Mouse (Mus musculus) erythroblast, embryonic 14.5 days (primary cell): ENCODE measurements around the gene Bco2. TPM values are rescaled to one million over a fixed set of nuclear protein-coding genes. Genes with fewer than 3 reads are reported as not detected.

Source experiments
- H3K27me3 ChIP-seq: 2 replicates; pipeline ENCODE4 v1.6.1; 2012; ENCODE audit warnings: inconsistent platforms; ENCODE audit not compliant: control insufficient read depth
- H3K36me3 ChIP-seq: 2 replicates; pipeline ENCODE4 v1.6.1; 2012; ENCODE audit warnings: mild to moderate bottlenecking, inconsistent platforms; ENCODE audit not compliant: control insufficient read depth
- H3K4me1 ChIP-seq: 2 replicates; pipeline ENCODE4 v1.6.1; 2012; ENCODE audit warnings: inconsistent platforms; ENCODE audit not compliant: control insufficient read depth
- H3K4me3 ChIP-seq: replicated peaks from 2 replicates; pipeline ENCODE3; 2012; ENCODE audit warnings: moderate library complexity, mild to moderate bottlenecking, inconsistent platforms
- H3K9me3 ChIP-seq: 2 replicates; pipeline ENCODE4 v1.6.1; 2012; ENCODE audit warnings: low read length, inconsistent platforms, mixed read lengths; ENCODE audit not compliant: control insufficient read depth
- GATA1 ChIP-seq: IDR thresholded peaks from 2 replicates; pipeline ENCODE4 v1.6.1; 2012; ENCODE audit warnings: low read length, inconsistent platforms, mixed read lengths
- TAL1 ChIP-seq: IDR thresholded peaks from 3 replicates; pipeline ENCODE4 v1.6.1; 2012; ENCODE audit warnings: low read length, inconsistent platforms, mixed read lengths
- polyA plus RNA-seq: library from polyadenylated mRNA; stranded (reverse); fragments of >175 nt; gene quantifications from 2 replicates; pipeline ENCODE4 v1.2.3, GENCODE M21; 2012

Bco2 gene
- polyA plus RNA-seq, 1 experiment, result not detected

DNA sequence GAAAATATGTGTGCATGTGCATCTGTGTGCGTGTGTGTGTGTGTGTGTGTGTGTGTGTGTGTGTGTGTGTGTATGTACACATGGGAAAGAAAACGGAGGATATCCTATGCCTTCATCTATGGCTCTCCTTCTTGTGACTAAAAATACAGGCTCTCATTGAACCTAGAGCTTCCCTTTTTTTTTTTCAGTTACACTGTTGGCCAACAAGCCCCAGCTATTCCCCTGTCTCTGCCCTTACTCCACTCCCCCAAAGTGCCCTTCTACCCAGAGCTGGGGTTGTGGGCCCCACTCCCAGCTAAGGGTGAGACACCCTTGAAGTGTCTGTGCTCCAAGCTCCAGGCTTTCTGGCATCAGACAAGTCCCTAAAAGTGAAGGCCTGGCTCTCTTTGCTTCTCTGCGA, 52.0 kb downstream of the Bco2 start:
- Histone ChIP-seq H3K27me3 (no peaks in the 10 kb centered on the region), H3K36me3 (no peaks in the 10 kb centered on the region), H3K9me3 (no peaks in the 10 kb centered on the region), H3K4me3 (no peak overlapping the region), H3K4me1 (peaks cover 11% of the 10 kb centered on the region)
- TF ChIP-seq TAL1 (no peak), GATA1 (no peak)

DNA sequence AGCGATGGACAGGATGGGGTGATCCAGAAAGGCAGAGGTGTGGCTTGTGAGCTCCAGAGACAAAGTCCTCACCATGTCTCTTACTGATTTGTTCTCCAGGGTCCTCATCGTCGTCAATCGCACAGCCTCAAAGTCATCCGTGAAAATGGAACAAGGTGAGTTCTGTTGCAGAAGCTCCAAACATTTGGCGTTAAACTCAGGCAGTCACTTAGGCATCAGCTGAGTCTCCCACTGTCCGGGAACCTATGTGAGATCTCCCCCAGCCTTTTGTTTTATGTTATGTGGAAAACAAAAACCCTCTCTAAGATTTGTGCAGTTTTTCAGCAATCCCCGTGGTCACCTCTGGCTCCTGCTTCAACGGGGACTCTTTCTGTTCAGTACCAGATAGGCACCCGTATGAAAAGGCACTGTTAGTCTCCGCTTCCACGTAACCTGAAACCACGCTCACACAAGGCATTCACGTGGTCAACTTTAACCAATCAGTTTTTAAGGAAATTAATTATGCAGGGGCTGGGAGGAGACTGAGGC, 53.9 kb downstream of the Bco2 start:
- H3K4me1 ChIP-seq, result peaks cover 17% of the 10 kb centered on the region
- H3K27me3 ChIP-seq, result no peaks in the 10 kb centered on the region
- H3K9me3 ChIP-seq, result no peaks in the 10 kb centered on the region
- TF ChIP-seq GATA1 (no peak), TAL1 (no peak)
- H3K36me3 ChIP-seq, result no peaks in the 10 kb centered on the region
- peak overlapping the region; percentile 49 for H3K4me3 ChIP-seq

DNA sequence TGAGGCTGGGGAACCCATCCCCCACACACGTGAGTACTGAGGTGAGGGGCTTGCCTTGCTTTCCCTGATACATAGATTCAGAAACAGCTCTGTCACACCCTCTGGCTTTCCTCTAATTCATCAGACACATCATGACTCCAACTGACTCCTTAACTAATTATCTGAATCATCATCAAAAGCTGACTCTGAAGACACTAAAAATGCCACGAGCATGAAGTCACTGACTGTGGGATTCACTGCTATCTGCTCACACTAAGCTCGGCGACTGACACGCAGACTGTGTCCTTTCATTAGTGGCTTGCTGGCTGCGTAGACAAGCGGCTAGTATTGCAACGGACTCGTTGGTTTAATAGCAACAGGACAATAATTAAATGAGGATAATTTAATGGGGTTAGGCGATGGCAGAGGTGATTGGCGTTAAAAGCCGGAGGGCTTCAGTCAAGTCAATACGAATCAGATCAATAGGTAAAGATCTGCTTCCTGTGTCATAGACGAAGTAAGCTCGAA, 54.5 kb downstream of the Bco2 start:
- Histone ChIP-seq H3K9me3 (no peaks in the 10 kb centered on the region), H3K4me3 (peak overlapping the region; percentile 49), H3K27me3 (no peaks in the 10 kb centered on the region)

DNA sequence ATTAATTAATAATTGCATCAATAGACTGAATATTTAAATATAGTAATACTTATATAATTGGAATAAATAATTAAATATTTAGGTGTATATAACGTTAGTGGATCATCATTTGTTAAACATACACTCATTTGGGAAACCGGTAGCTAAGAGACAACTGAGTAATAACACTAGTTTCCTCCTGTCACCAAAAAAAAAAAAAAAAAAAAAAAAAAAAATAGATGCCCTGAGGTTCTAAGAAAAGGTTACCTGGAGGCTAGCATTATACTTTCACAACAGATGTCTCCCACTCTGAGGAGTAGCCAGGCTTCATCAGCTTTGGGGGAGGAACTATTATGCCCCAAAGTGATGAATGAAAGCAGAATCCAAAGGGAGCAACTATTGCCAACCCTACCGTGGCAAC, 55.2 kb downstream of the Bco2 start:
- peaks cover 24% of the 10 kb centered on the region for H3K4me1 ChIP-seq
- H3K27me3 ChIP-seq, result no peaks in the 10 kb centered on the region
- H3K9me3 ChIP-seq, result no peaks in the 10 kb centered on the region
- no peaks in the 10 kb centered on the region for H3K36me3 ChIP-seq
- no peak overlapping the region for H3K4me3 ChIP-seq
- no peak for TF ChIP-seq GATA1
- TF ChIP-seq TAL1, result no peak

More for the DNA sequence above, 54.5 kb downstream of the Bco2 start:
- TF ChIP-seq GATA1, result no peak
- no peak for TF ChIP-seq TAL1
- Histone ChIP-seq H3K36me3 (no peaks in the 10 kb centered on the region), H3K4me1 (peaks cover 22% of the 10 kb centered on the region)

DNA sequence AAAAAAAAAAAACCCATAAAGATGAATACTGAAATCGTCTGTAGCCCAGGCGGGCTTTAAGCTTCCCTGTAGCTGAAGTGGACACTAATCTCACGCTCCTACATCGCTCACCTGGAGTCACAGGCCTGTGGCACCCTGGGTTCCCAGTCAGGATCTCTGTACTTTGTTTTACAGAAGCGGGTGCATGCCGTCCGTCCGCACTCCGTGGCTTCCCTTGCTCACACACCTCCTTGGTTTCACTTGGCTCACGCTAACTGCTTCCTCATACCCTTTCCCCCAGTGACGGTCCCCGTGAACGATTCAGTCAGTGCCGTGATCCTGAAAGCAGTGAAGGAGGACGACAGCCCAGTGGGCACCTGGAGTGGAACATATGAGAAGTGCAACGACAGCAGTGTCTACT, 56.2 kb downstream of the Bco2 start:
- Histone ChIP-seq H3K36me3 (no peaks in the 10 kb centered on the region), H3K9me3 (no peaks in the 10 kb centered on the region)
- TF ChIP-seq TAL1 (no peak), GATA1 (no peak)

DNA sequence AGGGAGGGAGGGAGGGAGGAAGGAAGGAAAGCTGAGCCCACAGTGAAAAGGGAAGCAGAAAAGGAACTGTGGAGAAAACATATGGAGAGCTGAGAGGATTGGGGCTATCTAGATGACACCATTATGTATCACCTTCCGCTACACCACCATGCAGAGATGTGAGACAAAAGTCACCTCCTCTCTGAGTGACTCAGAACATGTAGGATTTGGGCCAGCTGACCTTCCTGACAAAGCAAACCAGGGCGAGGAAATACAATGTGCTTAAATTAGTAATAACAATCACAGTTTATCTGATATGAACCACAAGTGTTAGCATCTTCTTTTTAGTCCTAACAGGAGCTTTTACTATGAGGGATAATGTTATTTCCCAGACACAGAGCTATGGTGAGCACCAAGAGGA, 57.4 kb downstream of the Bco2 start:
- no peaks in the 10 kb centered on the region for H3K9me3 ChIP-seq
- TF ChIP-seq GATA1 (no peak), TAL1 (no peak)
- H3K4me1 ChIP-seq, result peaks cover 24% of the 10 kb centered on the region
- no peaks in the 10 kb centered on the region for H3K27me3 ChIP-seq
- H3K4me3 ChIP-seq, result no peak overlapping the region
- H3K36me3 ChIP-seq, result no peaks in the 10 kb centered on the region

More for the DNA sequence above, 56.2 kb downstream of the Bco2 start:
- no peak overlapping the region for H3K4me3 ChIP-seq
- no peaks in the 10 kb centered on the region for H3K27me3 ChIP-seq
- H3K4me1 ChIP-seq, result peaks cover 24% of the 10 kb centered on the region

DNA sequence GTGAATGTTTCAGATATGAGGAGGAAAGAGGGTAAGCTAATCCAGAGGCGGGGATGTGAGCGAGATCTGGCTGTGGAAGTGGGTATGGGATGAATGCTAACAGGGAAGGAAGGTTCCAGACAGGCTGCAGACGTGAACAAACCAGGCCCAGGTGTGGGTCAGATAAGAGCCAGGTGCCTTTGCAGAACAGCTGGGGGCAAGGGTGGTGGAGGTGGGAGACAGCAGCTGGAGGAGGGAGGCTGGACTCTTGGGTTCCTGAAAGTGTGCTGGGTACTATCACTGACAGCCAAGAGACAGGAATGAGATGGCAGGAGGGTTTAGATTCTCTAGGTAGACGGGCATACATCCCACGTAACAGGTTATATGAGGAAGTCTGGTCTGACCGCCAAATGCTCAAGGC, 57.9 kb downstream of the Bco2 start:
- Histone ChIP-seq H3K4me1 (peaks cover 24% of the 10 kb centered on the region), H3K9me3 (no peaks in the 10 kb centered on the region), H3K27me3 (no peaks in the 10 kb centered on the region), H3K4me3 (no peak overlapping the region), H3K36me3 (no peaks in the 10 kb centered on the region)
- TF ChIP-seq GATA1, result no peak
- no peak for TF ChIP-seq TAL1

DNA sequence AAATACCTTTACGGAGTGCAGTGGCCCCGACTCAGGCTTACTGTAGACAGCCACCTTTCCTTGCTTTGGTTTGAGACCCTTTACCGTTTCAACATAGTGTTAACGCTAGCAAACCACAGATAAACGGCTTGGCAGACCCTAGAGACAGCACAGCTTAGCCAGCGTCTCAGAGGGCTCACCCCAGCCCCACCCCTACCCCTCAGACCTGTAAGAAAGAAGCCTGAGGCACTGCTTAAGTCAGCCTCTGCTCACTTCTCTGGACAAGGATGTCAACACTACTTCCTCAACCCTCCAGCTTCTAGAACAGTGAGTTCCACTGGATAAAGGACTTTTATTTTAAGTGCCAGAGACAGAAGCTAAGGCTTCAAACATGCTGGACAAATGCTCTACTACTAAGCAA, 58.4 kb downstream of the Bco2 start:
- Histone ChIP-seq H3K36me3 (no peaks in the 10 kb centered on the region), H3K4me3 (no peak overlapping the region), H3K4me1 (peaks cover 24% of the 10 kb centered on the region), H3K9me3 (no peaks in the 10 kb centered on the region), H3K27me3 (no peaks in the 10 kb centered on the region)
- TF ChIP-seq GATA1, result no peak
- TF ChIP-seq TAL1, result no peak

DNA sequence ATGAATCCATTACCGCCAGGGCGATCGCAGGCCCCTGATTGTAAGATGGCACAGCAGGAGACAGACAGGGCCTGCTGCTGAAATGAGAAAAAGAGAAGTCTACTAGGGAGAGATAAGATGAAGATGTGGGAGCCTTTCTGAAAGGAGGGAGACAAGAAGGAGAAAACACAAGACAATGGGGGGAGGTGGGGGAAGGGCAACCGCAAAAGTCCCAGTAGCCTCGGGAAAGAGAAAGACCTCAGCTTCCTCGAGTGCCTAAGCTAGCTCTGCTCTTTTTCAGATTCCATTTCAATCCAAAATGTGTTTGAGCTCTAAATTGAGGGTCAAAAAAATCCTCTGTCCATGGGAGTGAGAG, 58.9 kb downstream of the Bco2 start:
- Histone ChIP-seq H3K4me1 (peaks cover 23% of the 10 kb centered on the region), H3K27me3 (no peaks in the 10 kb centered on the region), H3K4me3 (no peak overlapping the region), H3K36me3 (no peaks in the 10 kb centered on the region), H3K9me3 (no peaks in the 10 kb centered on the region)
- TF ChIP-seq TAL1 (no peak), GATA1 (no peak)

DNA sequence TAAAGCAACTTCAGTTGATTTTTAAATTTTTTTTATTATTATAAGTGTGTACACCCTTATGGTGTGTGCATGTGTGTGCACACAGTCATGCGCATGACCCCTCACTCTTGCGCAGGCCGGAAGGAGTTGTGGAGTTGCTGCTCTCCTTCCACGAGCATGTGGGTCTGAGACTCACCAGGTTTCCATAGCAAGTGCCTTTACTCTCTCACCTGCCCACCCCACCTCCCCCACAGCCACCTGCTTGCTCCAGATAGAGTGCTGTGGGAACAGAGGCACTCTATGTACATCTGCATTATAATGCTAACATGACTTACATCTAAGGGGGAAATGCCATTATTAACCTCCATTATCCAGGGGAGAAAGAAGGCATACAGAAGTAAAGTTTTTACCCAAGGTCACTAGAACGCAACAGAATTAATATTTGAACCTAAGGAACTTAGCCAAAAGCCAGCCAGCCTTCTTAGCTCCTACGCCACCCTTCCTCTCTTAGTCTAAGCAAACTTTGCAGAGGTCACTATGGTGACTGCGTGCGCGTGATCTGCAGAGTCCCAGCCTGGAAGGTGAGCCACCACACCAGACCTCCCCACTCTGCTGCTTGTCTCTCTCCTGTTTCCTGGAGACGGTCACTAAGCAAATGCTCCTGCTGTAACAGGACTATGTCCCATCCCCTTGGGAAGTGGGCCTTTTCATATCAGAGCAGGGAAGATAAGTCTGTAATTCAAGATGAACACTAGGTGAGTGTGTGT, 59.4 kb downstream of the Bco2 start:
- Histone ChIP-seq H3K4me1 (peaks cover 21% of the 10 kb centered on the region), H3K4me3 (no peak overlapping the region), H3K27me3 (no peaks in the 10 kb centered on the region), H3K9me3 (no peaks in the 10 kb centered on the region), H3K36me3 (no peaks in the 10 kb centered on the region)
- no peak for TF ChIP-seq TAL1
- no peak for TF ChIP-seq GATA1
